Mouse (Mus musculus): ENCODE measurements at regions not wholly inside any gene's neighbourhood (a gene's known extent, or its start where the extent isn't known, plus 50 kb on each side); places are given as distances from the start of the nearest gene placed in this dataset.
"Not testable (repeated sequence)": the region's sequence is repeated elsewhere in the genome, so short reads cannot be mapped to it uniquely, and the experiment has no call there.

DNA sequence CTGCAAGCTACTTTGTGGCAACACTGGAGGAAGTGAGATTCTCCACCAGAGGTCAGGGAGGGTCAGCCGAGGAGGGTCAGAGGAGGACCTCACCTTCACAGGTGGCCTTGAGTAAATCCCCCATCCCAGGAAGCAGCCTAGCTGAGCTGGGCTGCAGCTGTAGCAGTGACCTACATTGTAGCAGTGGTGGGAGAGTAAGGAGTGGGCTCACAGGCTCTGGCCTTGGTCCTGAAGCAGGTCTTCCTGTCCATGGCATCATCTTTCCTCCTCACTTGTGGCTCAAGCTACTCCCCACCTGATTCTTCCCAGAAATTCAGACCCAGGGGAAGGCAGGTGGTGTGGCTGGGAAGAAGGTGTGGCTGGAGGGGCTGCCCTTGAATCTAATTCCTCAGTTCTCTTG is 84.3 kb downstream of the 1810013L24Rik start:
- DNase-seq = not testable (repeated sequence)

- no peak for DNase-seq
Measured at GRCm38 (mm10) chr16:8916091-8916490, 86.2 kb downstream of the 1810013L24Rik start.

DNA sequence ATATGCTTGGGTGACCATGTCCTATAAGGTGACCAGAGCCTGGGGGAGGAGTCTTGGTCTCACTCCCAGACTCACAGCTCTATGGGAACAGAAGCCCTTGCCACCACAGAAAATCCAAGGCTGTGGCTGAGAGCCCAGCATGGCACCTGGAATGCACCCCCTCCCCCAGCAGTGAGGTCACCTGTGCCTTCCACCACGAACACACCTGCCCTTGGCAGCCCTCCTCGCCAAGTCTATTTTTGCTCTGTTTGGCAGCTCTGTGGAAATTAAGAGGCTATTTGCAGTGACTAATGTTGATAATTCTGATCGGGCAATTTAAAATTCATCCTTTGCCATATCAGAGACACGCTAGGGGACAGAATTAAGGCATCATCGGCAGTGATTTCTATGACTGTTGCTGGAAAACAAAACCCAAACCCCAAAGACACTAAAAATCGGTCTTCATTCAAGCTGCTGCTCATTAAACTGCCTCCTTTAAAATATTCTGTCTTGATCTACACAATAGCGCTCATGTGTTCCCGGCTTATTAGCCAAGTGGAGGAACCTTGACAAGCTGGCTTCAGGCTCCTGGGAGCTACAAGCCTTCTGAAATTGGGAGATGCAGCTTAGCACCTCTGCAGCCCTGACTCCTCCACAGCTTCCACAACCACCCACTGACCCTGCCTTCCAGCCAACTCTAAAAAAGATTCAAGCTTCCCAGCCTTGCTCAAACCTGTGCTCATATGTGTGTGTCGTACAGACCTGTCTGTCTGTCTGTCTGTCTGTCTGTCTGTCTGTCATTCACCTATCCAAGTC is 89.0 kb downstream of the 1810013L24Rik start:
- DNase-seq = no peak

GRCm38 (mm10) chr16:8924732-8925131 is 94.8 kb downstream of the 1810013L24Rik start:
- no peak for DNase-seq

GRCm38 (mm10) chr16:8931961-8932360 is 102.1 kb downstream of the 1810013L24Rik start:
- no peak for DNase-seq

GRCm38 (mm10) chr16:8933121-8933520 is 103.2 kb downstream of the 1810013L24Rik start:
- no peak for DNase-seq

DNA sequence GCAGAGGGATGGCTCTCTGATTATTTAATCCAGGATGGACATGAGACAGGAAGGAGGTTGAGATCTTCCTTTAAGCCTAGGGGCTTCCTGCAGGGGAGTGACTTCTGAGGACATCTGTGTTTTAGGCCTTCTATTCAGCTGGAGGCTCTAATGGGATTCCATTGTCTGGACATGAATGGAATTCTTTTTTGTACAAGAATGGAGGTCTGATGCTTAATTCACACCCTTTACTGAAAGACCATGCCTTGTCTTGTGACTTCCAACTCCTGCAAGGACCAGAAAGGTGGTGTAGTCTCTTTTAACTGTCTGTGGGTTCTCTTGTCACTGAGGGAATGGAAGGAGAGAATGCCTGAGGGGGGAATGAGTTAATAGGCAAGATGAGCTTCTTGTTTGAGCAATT is 106.5 kb downstream of the 1810013L24Rik start:
- DNase-seq = no peak

DNA sequence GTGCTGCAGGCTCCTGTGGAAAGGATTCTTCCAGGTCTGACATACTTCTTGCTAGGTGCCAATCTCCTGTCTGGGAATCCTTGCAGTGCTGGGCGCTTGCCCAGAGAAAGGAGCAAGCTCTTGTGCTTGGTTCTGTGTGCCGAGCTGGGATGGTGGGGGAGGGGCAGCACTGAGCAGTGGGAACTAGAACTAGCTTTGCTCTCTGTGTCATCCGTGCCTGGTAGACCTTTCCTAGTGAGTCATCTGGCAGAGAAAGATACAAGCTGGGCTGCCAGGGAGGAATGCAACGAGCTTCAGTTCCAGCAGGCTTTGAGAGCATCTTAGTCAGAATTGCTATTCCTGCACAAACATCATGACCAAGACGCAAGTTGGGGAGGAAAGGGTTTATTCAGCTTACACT is 108.6 kb downstream of the 1810013L24Rik start:
- DNase-seq = no peak

- DNase-seq = no peak
Measured at GRCm38 (mm10) chr16:8939136-8939535, 109.2 kb downstream of the 1810013L24Rik start.

GRCm38 (mm10) chr16:8944412-8945102 is 114.7 kb downstream of the 1810013L24Rik start:
- no peak for DNase-seq

DNA sequence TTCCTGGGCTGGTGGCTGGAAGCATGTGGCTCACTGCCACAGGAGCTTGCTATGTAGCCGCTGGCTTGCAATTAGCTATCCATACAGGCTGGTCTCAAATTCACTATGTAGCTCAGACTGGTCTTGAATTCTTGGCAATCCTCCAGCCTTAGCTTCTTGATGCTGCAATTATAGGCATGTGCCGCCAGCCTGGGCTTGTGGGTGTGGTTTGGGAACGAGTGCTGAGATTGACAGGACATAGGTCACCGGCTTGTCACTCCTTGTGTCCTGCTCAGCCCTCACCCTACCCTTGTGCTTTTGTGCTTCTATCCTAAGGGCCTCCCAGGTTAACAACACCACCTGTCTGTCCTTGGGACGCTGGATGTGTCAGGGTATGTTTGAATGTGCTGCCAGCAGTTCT is 117.9 kb downstream of the 1810013L24Rik start:
- no peak for DNase-seq

GRCm38 (mm10) chr16:8951156-8951899 is 121.4 kb downstream of the 1810013L24Rik start:
- DNase-seq = no peak

GRCm38 (mm10) chr16:8961739-8962138 is 131.8 kb downstream of the 1810013L24Rik start:
- no peak for DNase-seq

DNA sequence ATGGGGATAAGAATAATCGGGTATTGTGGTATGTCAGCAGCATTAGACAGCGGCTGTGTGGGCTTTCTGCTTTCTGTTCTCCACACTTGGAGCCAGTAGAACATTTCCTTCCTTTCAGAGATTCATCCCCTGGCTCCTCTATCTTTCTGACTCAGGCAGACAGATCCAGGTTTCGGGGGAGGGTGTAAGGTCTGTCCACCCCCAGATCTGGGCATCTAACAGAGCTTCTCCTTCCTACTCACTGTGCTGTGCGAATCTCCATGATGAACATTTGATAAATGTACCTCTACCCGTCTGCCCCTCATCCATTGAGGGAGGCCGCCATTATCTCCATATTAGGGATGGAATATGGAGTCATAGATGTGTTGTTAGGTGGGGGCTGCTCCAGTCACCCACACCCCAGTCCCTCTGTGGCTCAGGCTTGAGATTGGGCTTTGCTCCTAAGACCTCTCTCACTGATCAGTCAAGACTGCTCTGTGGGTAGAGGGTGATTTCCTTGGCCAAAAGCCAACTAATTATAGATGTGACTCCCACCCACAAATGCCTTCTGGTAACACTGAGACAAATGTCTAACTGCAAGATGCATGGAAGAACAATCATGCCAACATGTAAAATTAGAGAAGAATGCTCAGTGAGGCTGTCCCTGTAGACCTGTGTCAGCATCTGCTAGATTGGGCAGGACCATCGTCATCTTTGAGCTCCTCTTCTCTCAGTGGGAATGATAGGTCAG is 163.8 kb downstream of the 1810013L24Rik start:
- no peak for DNase-seq

DNA sequence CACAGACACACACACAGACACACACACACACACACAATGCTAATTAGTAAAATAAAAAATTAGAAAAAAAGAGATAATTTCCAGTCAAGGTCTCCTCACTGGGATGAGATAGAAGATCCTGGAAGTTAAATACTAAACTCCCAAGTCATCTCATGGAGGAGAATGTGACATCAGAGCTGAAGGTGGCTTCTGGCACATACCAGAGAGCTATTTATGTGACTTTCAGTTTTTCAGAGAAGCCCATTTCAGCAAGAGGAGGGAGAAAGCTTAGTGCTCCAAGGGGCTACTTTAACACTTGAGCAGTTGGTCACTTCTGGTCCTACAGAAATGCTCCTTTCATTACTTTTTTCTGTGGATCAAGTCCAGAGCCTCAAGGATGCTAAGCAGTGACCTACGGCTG is 164.6 kb downstream of the 1810013L24Rik start:
- no peak for DNase-seq

GRCm38 (mm10) chr16:8997250-8997649 is 167.3 kb downstream of the 1810013L24Rik start:
- no peak for DNase-seq

- DNase-seq = no peak
Measured at GRCm38 (mm10) chr16:9004012-9004411, 174.1 kb downstream of the 1810013L24Rik start.

GRCm38 (mm10) chr16:9005933-9006332 is 176.0 kb downstream of the 1810013L24Rik start:
- DNase-seq = no peak

DNA sequence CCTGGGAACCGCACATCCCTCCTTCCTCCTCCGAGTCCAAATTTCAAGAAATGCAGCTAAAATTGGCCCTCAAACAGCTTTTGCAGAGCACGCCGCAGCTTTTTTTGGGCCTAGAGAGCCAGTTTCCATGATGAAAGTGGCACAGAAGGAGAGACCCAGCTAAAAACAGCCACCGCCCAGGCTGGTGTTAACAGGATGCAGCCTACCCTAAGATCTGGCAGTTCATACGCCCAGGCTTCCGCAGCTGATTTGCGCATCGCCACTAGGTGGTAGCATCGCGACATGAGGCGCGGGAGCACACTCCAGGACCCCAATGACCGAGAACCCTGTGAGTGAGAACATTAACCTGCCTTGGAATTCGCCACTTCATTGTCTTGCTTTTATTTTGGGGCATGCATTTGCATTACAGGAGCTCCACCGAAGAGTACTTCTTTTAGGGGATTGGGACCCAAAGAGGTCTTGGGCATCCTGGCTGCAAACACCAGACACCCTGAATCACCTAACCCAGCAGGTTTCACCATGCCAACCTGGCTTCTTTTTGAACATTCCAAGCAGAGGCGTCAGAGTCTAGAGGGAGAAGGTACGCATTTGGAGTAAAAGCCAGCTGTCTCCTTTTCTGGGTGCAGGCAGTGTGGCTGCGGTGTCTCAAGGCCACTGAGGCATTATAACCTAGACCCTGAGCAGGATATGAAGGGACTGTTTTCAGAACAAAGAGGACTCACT is 179.6 kb downstream of the 1810013L24Rik start:
- peak; percentile 79 for DNase-seq

- no peak for DNase-seq
Measured at GRCm38 (mm10) chr16:9011077-9011476, 181.2 kb downstream of the 1810013L24Rik start.

GRCm38 (mm10) chr16:9011691-9012090 is 181.8 kb downstream of the 1810013L24Rik start:
- no peak for DNase-seq

Measured in lung, postnatal 14 days (tissue).